Mouse (Mus musculus) stomach, embryonic 14.5 days (tissue): ENCODE measurements around the gene Spata16. TPM values are rescaled to one million over a fixed set of nuclear protein-coding genes. Genes with fewer than 3 reads are reported as not detected.
"Not testable (repeated sequence)": the region's sequence is repeated elsewhere in the genome, so short reads cannot be mapped to it uniquely, and the experiment has no call there.

Source experiments
- ATAC-seq: fragments of 200-750 bp; cut with Nextera tagmentation; 2 replicates; pipeline ENCODE4 v1.8.0; 2017; ENCODE audit warnings: low read depth, moderate TSS enrichment; ENCODE audit not compliant: insufficient number of reproducible peaks, insufficient read depth, low FRiP score
- H3K27ac ChIP-seq: fragments of 300-500 bp; sonication (generic); 2 replicates; pipeline ENCODE4 v1.5.1; 2014; ENCODE audit warnings: mild to moderate bottlenecking, low read length, moderate library complexity, mixed read lengths
- H3K27me3 ChIP-seq: fragments of 300-500 bp; sonication (generic); 2 replicates; pipeline ENCODE4 v1.6.1; 2014; ENCODE audit warnings: low read length, control low read depth, mixed read lengths; ENCODE audit not compliant: control insufficient read depth, insufficient read depth
- H3K36me3 ChIP-seq: fragments of 300-500 bp; sonication (generic); 2 replicates; pipeline ENCODE4 v1.6.1; 2014; ENCODE audit warnings: mild to moderate bottlenecking, control low read depth, low read length, moderate library complexity, mixed read lengths; ENCODE audit not compliant: control insufficient read depth, insufficient read depth
- H3K4me1 ChIP-seq: fragments of 300-500 bp; sonication (generic); 2 replicates; pipeline ENCODE4 v1.6.1; 2014; ENCODE audit warnings: low read length, control low read depth, mixed read lengths; ENCODE audit not compliant: control insufficient read depth, insufficient read depth
- H3K4me2 ChIP-seq: fragments of 300-500 bp; sonication (generic); replicated peaks from 2 replicates; pipeline ENCODE4 v1.6.1; 2014; ENCODE audit warnings: low read depth, low read length, control low read depth
- H3K4me3 ChIP-seq: fragments of 300-500 bp; sonication (generic); 2 replicates; pipeline ENCODE4 v1.5.1; 2014; ENCODE audit warnings: low read depth, low read length, control low read depth
- H3K9ac ChIP-seq: fragments of 300-500 bp; sonication (generic); replicated peaks from 2 replicates; pipeline ENCODE4 v1.6.1; 2014; ENCODE audit warnings: low read depth, mild to moderate bottlenecking, control low read depth, low read length, moderate library complexity, mixed read lengths
- H3K9me3 ChIP-seq: fragments of 300-500 bp; sonication (generic); 2 replicates; pipeline ENCODE4 v1.6.1; 2016; ENCODE audit warnings: low read depth, low read length, control low read depth; ENCODE audit not compliant: control insufficient read depth
- WGBS: fragments of 180-500 bp; shearing (Covaris S2); extraction: QIAGEN DNeasy Blood & Tissue Kit; methylation state at CpG from one replicate; pipeline ENCODE4 v1.1.7; 2014; 5-methylcytosine and 5-hydroxymethylcytosine counted together
- polyA plus RNA-seq: library from polyadenylated mRNA; unstranded; fragments of >200 nt; fragmentation: Nextera tagmentation; extraction: Ambion mirVana; gene quantifications from 2 replicates; pipeline ENCODE4 v1.2.1, GENCODE M21; 2014

The Spata16 gene
- polyA plus RNA-seq, 1 experiment from 2014 or later: not detected

DNA sequence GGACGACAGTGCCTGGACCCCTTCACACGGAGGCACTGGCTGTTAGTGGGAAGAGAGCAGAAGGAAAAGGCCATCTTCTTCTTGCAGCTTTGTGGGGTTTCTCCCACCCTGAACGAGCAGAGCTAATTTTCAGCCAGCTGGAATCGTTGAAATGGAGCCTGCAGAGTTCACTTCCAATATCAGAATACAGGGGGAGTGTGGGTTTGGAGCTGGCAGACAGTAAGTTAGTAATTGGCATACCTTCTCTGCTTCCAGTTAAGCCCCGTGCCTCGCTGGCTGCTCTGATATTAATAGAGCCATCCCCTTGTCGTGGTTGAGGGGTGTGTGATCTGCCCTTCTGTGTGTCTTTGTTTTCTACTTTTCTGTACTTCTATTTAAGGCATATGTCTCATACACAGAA lies 9.4 kb downstream of the Spata16 start:
- Histone ChIP-seq H3K9me3 (no peaks in the 10 kb centered on the region), H3K4me2 (no peak overlapping the region), H3K36me3 (no peaks in the 10 kb centered on the region), H3K27ac (no peak overlapping the region), H3K9ac (no peak overlapping the region), H3K4me1 (no peaks in the 10 kb centered on the region), H3K4me3 (no peak overlapping the region), H3K27me3 (no peaks in the 10 kb centered on the region)
- no peak for ATAC-seq
- WGBS: 72% methylated on average over 7 of the region's 7 CpGs

- Histone ChIP-seq H3K9ac (no peak overlapping the region), H3K4me3 (no peak overlapping the region), H3K9me3 (no peaks in the 10 kb centered on the region), H3K27me3 (no peaks in the 10 kb centered on the region), H3K4me1 (no peaks in the 10 kb centered on the region), H3K4me2 (no peak overlapping the region), H3K36me3 (no peaks in the 10 kb centered on the region), H3K27ac (no peak overlapping the region)
- 74% methylated on average over 3 of the region's 3 CpGs for WGBS
- no peak for ATAC-seq
These were observed 48.4 kb downstream of the Spata16 start for GRCm38 (mm10) chr3:26685832-26686231.

GRCm38 (mm10) chr3:26709492-26709891 lies 72.1 kb downstream of the Spata16 start:
- H3K9me3 ChIP-seq: not testable (repeated sequence)

DNA sequence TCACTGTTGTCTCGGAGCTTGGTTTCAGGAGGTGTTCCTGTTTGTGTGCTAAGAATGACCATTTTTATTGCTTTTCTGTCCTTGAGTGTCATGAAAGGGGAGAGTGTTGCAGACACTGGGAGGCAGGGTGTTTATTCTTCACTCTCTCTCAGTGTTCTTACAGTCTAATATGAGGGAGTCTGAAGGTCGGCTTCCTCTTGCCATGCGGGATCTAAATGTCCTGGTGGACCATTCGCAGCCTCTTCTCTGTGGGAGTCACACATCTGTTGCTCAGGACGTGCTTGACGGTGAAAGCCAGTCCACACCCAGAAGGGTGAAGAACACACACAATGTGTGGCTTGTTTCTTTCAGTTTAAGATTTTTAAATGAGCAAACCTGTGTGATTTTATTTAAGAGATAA lies 90.1 kb downstream of the Spata16 start:
- Histone ChIP-seq H3K4me1 (no peaks in the 10 kb centered on the region), H3K9ac (no peak overlapping the region), H3K9me3 (no peaks in the 10 kb centered on the region), H3K4me3 (no peak overlapping the region), H3K4me2 (no peak overlapping the region), H3K27me3 (no peaks in the 10 kb centered on the region), H3K36me3 (no peaks in the 10 kb centered on the region), H3K27ac (no peak overlapping the region)
- WGBS: 52% methylated on average over 6 of the region's 6 CpGs
- no peak for ATAC-seq

More at GRCm38 (mm10) chr3:26709492-26709891, 72.1 kb downstream of the Spata16 start:
- H3K4me3 ChIP-seq, H3K9ac ChIP-seq, H3K36me3 ChIP-seq, H3K4me1 ChIP-seq, ATAC-seq, H3K4me2 ChIP-seq, H3K27ac ChIP-seq, H3K27me3 ChIP-seq: not testable (repeated sequence)
- WGBS: 80% methylated on average over 5 of the region's 5 CpGs

- Histone ChIP-seq H3K27me3 (no peaks in the 10 kb centered on the region), H3K27ac (no peak overlapping the region), H3K4me2 (no peak overlapping the region), H3K4me1 (no peaks in the 10 kb centered on the region), H3K9ac (no peak overlapping the region), H3K9me3 (no peaks in the 10 kb centered on the region), H3K4me3 (no peak overlapping the region), H3K36me3 (no peaks in the 10 kb centered on the region)
- no peak for ATAC-seq
- 87% methylated on average over 2 of the region's 2 CpGs for WGBS
These were observed 113.1 kb downstream of the Spata16 start for GRCm38 (mm10) chr3:26750492-26750891.

- no peak overlapping the region for H3K4me3 ChIP-seq
- no peak overlapping the region for H3K4me2 ChIP-seq
- no peak overlapping the region for H3K27ac ChIP-seq
- H3K4me1 ChIP-seq: no peaks in the 10 kb centered on the region
- no peaks in the 10 kb centered on the region for H3K27me3 ChIP-seq
- H3K9ac ChIP-seq: no peak overlapping the region
- WGBS: 87% methylated on average over 6 of the region's 6 CpGs
- no peak for ATAC-seq
- no peaks in the 10 kb centered on the region for H3K36me3 ChIP-seq
- H3K9me3 ChIP-seq: no peaks in the 10 kb centered on the region
These were observed 115.0 kb downstream of the Spata16 start for GRCm38 (mm10) chr3:26752441-26752840.

GRCm38 (mm10) chr3:26793334-26794101 lies 156.1 kb downstream of the Spata16 start:
- 62% methylated on average over 12 of the region's 12 CpGs for WGBS
- no peak overlapping the region for H3K4me2 ChIP-seq

DNA sequence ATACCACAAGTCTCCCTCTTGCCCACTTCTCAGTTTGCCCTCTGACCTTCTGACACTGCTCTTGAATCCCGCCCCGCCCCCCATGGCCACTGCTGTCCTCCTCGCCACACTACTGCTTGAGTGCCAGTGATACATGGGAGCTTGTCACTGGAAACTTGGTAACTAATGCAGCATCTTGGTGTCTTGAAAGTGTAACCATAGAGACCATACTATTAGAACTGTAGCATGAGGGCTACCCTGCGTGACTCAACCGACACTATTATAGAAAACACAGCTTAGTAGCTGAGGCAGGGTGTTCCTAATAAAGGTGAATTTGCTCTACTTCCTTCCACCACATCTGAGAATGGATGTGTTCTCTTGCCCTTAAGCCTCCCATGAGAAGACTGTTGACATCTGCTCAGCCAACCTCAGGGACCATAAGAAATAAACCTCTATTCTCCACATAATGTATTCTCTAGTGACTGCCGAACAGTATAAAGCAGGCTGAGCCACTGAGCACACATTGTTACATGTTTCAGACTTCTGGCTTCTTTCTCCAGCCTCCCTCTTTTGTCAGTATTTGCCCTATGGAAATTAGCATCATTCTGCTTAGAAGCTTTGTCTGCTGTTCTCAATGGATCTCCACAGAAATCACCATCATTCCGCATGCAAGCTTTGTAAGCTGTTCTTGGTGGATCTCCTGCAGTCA lies 158.6 kb downstream of the Spata16 start:
- no peaks in the 10 kb centered on the region for H3K4me1 ChIP-seq
- no peak overlapping the region for H3K4me3 ChIP-seq
- H3K9ac ChIP-seq: no peak overlapping the region
- no peaks in the 10 kb centered on the region for H3K36me3 ChIP-seq
- no peak overlapping the region for H3K4me2 ChIP-seq
- no peaks in the 10 kb centered on the region for H3K9me3 ChIP-seq
- H3K27me3 ChIP-seq: no peaks in the 10 kb centered on the region
- ATAC-seq: no peak
- H3K27ac ChIP-seq: no peak overlapping the region
- whole genome bisulfite sequencing: 85% methylated on average over 7 of the region's 7 CpGs

More at GRCm38 (mm10) chr3:26793334-26794101, 156.1 kb downstream of the Spata16 start:
- H3K4me1 ChIP-seq: no peaks in the 10 kb centered on the region
- H3K36me3 ChIP-seq: no peaks in the 10 kb centered on the region
- no peaks in the 10 kb centered on the region for H3K9me3 ChIP-seq
- no peak for ATAC-seq
- no peak overlapping the region for H3K27ac ChIP-seq
- H3K27me3 ChIP-seq: no peaks in the 10 kb centered on the region
- H3K9ac ChIP-seq: no peak overlapping the region
- no peak overlapping the region for H3K4me3 ChIP-seq
